Mouse (Mus musculus) urinary bladder, adult 18-20 months (tissue): ENCODE measurements around the gene Dpm2.

ENCODE experiments used
- DNase-seq, 2 experiments: peaks; one replicate each; pipeline ENCODE4 v3.0.0; 2022; ENCODE audit warnings: low spot score in 2 of 2, mixed read lengths in 2 of 2

Gene Dpm2

GRCm38 (mm10) chr2:32610610-32611229 is 40.1 kb downstream of the Dpm2 start:
- no peak for DNase-seq

DNA sequence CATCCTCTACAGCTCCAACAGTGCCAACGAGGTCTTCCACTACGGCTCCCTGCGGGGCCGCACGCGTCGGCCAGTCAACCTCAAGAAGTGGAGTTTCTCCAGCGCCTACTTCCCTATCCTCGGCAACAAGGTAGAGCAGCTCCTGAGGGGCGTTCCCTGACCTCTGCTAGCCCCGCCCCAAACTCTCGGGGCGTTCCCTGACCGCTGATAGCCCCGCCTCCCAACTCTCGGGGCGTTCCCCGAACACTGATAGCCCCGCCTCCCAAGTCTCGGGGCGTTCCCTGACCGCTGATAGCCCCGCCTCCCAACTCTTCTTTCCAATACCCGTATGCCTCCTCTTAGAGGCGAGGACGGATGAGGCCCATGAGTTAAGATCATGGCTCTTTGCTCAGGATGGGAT is 41.6 kb downstream of the Dpm2 start:
- DNase-seq = no peak

- DNase-seq = no peak
Measured at GRCm38 (mm10) chr2:32617109-32617508, 46.5 kb downstream of the Dpm2 start.

GRCm38 (mm10) chr2:32617601-32618000 is 46.9 kb downstream of the Dpm2 start:
- no peak for DNase-seq

GRCm38 (mm10) chr2:32618051-32618450 is 47.4 kb downstream of the Dpm2 start:
- DNase-seq = no peak

DNA sequence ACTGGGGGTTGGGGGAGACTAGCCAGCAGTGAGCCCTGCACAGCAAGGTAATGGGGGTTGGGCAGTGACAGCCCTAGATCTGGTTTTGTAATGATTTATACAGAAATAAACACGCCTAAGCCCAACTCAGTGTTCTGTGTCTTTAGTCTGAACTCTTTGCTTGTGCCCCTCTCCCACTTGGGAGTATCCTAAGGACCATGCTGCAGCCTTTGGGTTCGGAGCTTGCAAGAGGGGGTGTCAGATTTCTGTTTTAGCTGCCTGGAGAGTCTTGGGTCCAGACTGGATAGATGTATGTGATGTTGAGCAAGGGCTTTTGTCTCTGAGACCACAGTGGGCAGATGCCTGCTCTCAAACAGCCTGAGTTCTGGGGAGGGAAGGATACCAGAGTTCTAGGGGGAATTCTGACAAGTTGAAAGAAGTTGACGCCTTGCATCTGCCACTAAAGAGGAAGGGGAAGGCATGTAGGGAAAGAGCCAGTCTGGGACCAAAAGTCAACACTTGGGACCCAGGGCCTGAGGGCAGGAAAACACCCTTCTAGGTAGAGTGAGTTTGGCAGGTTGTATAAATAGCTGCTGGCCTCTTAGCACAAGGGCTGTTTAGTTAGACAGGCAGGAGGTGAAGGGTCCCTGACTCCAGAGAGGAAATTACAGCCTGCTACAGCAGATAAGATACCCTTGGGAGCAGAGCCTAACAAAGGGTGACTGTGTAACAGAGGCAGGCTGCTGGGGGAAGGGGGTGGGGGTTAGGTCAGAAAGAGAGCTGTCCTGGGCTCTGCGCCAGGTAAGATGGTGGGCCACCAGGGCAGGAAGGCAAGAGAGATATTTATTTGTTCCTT is 50.2 kb downstream of the Dpm2 start:
- DNase-seq = no peak

DNA sequence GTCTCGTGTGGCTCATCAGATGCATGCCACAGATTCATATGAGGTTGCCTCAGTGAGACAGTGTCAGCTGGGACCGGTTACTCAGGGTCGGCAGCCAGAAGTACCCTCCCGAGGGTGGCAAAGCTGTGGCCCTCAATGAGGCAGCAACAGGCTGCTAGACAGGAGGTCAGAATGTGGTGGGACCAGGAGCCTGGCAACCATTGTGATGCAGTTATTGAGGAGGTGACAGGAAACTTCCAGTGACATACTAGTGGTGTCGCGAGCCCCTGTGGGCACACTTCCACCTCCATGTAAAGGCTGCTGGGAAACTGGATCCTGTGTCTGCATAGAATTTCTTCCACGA is 50.8 kb downstream of the Dpm2 start, which contains the start of gene Ak1:
Gene Ak1, plus strand, starts transcription at position 242 of the 343 bp plus-strand sequence.
- DNase-seq = no peak
